Mouse (Mus musculus): ENCODE results near the gene Cnnm3. TPM values are rescaled to one million over a fixed set of nuclear protein-coding genes. Genes with fewer than 3 reads are reported as not detected.

Cnnm3 gene
- polyA plus RNA-seq, 1 experiment = 15.2 TPM

DNA sequence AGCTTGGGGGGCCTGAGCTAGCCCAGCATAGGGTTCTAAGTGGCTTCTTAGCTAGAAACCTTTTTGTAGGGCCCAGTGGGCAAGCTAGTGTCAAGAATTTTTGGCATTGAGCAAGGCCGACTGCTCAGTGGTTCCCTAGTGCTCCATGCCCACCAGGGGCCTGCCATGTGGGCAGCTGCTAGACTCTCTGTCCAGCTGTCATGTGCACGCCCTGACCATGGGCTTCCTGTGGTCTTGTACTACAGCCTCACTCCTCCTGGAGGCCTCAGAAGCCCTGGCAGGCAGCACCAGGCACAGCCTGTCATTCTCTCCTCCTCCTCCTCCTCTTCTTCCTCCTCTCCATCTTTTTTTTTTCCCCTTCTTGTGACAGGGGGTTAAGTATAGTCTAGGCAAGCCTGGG, 14.4 kb upstream of the Cnnm3 start:
- DNase-seq (ENCODE audit: low spot score) = no peak

DNA sequence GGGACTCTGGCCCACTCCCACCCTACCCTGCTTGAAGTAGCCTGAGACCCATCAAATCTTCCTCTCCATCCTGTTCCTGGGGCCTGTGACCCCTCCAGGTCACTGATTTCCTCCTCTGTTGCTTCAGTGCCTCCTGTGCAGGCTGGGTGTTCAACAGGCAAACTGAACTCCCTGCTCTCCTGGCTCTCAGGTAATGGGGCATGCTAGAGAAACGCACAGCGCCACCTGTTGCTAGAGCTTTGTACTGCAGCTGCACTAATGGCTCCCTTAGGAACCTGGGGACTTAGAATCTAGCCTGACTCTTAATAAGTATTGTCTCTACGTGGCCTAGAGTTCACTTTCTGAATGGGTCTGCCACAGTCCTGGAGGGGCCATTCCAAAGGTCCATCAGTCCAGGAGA, 10.4 kb upstream of the Cnnm3 start:
- peak; percentile 62 for DNase-seq (ENCODE audit: low spot score)

DNA sequence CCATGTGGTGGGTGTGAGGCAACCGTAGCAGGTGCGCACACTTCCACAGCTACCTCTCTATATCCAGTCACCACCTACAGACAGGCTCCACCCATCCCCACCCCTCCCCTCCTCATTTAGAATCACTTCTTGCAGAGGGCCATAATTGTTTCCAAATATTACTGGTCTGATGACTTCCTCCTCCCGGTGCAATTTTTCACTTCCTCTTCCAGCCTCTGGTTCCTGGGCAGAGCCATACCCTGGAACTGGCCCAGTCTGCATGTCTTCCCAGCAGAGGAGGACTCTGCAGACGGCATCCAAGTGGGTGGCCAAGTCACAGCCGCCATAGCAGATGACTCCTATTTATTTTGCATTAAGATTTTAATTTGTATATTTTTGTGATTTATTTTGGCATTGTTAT, 3.4 kb upstream of the Cnnm3 start:
- DNase-seq (ENCODE audit: low spot score) = no peak

DNA sequence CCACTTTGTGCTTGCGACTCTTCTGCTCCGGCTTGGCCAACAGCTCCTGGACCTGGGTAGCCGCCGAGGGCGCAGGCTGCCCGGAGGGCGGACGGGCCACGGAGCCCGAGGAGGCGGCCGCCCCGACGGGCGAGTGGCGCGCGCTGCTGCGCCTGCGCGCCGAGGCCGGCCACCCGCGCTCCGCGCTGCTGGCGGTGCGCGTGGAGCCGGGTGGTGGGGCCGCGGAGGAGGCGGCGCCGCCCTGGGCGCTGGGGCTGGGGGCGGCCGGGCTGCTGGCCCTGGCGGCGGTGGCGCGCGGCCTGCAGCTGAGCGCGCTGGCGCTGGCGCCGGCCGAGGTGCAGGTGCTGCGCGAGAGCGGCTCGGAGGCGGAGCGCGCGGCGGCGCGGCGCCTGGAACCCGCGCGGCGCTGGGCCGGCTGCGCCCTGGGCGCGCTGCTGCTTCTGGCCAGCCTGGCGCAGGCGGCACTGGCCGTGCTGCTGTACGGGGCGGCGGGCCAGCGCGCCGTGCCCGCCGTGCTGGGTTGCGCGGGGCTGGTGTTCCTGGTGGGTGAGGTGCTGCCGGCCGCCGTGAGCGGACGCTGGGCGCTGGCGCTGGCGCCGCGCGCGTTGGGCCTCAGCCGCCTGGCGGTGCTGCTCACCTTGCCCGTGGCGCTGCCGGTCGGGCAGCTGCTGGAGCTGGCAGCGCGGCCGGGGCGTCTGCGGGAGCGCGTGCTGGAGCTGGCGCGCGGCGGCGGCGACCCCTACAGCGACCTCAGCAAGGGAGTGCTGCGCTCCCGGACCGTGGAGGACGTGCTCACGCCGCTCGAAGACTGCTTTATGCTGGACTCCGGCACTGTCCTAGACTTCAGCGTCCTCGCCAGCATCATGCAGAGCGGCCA, 660 bp downstream of the Cnnm3 start:
- DNase-seq (ENCODE audit: low spot score) = peak; percentile 55

DNA sequence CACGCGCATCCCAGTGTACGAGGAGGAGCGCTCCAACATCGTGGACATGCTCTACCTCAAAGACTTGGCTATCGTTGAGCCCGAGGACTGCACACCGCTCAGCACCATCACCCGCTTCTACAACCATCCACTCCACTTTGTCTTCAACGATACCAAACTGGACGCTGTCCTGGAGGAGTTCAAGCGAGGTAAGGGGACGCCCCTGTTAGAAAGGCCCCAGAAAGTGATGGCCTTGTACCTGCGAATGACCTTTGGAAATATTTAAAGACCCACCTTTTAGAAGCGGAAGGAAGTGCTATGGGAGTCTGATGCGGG, 1.3 kb downstream of the Cnnm3 start:
- DNase-seq (ENCODE audit: low spot score) = no peak

DNA sequence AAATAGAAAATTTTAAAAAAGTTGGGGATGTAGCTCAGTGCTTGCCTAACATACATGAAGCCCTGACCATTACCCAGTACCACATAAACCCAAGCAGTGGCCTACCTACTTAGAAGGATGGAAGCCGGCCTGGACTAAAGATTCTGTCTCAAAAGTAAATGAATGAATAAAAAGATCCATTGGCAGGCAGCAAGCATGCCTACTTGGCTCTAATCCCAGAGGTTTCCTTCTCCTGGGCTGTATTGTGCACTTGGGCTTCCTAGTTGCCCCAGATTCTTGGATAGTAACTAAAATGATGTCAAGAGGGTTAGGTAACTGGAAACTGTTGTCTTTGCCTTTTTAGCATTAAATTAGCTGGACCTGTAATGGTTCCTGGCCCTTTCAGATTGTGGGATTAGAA, 1.6 kb downstream of the Cnnm3 start:
- no peak for DNase-seq (ENCODE audit: low spot score)

DNA sequence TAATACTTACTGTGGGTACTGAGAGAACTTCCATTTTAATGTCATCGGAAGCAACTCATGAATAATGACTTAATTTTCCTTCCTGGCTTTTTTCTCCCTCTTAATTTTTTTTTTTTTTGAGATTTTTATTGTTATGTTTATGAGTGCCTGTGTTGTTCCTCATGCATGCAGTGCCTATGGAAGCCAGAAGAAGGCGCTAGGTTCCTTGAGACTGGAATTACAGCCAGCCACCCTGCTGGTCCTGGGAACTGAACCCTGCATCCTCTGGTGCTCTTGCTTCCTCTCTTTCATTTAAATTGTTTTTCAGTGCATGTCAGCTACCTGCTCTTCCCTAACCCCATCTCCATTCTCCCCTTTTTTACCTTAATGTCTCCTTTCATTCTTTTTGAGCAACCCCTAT, 2.1 kb downstream of the Cnnm3 start:
- no peak for DNase-seq (ENCODE audit: low spot score)

DNA sequence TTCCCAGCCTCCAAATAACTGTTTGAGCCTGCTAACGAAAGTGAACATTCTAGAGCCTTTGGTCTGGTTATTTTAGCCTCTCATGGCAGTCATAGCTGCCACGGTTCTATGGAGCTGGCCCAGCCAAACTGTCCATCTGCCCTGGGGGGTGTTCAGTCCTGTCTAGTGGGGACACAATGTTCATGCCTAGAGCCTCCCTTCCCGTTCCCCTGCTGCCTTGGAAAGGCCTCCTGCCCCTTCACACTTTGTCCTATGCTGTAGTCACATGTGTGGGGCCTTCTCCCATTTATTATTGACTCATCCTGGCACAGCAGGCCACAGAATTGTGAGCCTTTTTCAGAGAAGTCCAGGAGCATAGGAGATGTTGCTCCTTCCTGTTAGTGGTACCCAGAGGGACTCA, 6.6 kb downstream of the Cnnm3 start:
- DNase-seq (ENCODE audit: low spot score) = no peak

DNA sequence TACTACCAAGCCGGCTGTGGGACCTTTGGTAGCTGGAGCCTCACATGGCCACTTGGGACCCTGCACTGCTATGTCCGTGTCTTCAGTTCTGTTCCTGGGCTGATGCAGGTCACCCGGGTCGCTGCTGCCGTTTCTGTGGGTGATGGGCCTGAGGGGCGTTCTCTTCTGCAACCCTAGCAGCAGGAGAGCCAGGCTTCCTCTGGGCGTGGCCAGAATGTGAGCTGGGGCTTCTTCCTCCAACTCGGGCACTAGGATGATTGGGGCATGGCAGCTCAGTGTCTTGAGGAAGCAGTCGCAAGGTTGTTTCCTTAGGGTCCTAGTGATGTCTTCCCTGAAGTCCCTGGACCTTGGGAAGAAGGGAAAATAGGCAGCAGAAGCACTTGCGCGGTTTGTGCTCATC, 8.0 kb downstream of the Cnnm3 start:
- DNase-seq (ENCODE audit: low spot score) = no peak

DNA sequence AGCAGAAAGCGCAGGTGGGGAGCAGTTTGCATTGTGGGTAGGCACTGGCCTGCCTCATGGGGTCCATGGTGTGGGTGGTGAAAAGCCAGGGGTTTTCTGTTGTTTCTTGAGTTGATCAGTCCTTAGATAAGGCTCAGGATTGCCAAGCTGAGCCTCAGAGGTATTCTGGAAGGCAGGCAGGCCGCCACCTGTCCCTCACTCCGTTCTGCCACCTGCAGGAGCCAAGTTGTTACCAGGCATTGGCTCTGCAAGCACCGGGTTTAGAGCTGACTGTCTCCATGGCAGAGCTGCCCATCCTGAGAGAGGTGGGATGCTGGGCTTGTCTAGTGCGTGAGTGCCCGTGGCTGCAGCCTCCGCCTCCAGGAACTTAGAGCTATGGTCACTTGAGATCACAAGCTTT, 10.5 kb downstream of the Cnnm3 start:
- DNase-seq (ENCODE audit: low spot score) = no peak

DNA sequence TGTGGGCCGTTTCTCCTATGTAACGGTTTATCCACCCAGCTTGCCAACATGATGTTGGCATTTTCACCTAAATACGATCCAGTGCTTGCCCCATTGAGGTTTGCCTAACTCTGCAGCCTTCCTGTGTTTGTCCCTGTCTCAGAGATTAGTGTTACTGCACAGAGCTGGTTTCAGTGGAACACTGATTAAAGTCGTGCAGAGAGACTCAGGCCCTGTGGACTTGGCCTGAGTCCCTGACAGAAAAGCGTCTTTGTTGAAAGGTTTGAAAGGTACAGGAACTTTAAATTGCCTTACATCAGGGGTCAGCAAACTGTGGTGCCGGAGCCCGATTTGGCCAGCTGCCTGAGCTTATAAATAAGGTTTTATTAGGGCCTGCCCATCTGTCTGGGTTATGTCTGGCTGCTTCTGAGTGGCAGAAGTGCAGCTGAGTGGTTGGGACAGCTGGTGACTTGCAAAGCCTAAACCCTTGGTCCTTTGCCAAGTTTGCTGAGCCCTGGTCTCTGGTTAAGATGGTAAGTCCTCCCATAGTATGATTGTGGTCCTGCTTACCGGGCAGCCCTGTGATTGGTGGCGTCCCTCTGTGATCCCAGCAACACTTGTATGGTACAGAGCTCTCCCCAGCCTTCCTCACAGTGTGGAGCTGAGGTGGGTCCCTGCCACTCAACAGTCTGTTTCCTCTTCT, 11.8 kb downstream of the Cnnm3 start:
- no peak for DNase-seq (ENCODE audit: low spot score)

DNA sequence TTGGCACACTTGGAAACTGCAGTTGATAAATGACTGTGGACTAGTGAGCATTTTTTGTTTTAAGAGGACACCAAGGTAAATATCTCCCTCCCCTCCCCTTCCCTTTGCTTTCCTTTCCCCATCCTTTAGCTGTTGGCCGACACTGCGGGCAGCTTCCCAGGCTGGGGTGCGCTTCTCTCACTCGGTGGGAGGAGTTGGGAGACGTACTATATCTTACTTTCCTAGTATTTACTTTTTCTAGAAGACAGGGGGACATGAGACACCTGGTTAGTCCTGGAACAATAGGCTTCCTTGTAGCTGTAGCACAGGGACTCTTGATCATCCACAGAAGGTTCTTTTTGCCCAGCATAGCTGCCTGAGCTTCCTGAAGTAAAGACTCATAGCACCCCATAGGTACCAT, 12.4 kb downstream of the Cnnm3 start:
- no peak for DNase-seq (ENCODE audit: low spot score)

DNA sequence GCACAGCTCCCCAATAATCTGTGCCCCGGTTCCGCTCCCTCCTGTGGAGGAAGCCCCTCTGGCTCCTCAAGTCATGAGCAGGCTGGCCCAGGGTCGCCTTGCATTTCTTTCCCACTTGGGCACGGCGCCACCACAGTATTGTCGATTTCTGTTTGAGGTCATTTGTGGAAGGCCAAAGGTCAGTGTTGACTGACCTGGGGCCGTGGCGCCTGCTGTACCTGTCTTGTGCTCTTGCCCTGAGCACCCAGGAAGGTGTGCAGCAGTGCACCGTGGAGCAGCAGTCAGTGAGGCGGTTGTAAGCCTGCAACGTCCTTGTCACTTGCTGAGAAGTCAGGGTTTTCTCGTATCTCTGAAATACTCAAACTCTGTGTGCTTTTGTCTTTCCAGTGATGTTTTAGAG, 14.1 kb downstream of the Cnnm3 start:
- DNase-seq (ENCODE audit: low spot score) = no peak

DNA sequence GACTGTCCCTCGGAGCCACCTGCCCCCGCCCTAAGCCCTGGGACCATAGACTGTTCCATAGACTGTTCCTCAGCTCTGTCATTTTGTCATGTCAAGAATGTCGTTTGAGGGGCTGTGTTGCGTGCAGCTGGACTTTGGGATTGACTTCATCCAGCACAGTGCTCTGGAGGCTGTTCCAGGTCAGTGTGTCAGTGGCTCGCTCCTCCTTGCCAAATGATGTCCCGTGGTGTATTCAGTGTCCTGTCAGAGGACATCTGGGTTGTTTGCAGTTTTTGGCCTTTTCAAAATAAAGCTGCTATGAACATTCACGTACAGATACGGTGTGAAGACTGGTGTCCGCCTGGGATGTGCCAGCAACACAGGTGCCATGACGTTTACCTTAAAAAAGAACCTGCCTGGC, 15.2 kb downstream of the Cnnm3 start:
- DNase-seq (ENCODE audit: low spot score) = no peak

DNA sequence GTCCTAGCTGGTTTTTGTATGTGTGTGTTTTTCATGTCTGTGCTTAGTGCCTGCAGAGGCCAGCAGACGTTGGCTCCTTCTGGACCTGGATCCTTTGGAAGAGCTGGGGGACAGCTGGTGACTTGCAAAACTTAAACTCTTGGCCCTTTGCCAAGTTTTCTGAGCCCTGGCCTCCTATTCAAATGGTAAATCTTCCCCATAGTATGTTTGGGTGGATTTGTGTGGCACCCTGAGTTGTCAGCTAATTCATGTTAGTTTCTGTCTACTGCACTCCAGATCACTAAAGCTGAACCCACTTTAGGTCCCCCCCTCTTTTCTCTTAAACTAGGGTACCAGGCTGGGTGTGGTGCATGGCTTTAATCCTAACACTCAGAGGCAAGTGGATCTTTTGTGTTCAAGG, 16.7 kb downstream of the Cnnm3 start:
- no peak for DNase-seq (ENCODE audit: low spot score)

DNA sequence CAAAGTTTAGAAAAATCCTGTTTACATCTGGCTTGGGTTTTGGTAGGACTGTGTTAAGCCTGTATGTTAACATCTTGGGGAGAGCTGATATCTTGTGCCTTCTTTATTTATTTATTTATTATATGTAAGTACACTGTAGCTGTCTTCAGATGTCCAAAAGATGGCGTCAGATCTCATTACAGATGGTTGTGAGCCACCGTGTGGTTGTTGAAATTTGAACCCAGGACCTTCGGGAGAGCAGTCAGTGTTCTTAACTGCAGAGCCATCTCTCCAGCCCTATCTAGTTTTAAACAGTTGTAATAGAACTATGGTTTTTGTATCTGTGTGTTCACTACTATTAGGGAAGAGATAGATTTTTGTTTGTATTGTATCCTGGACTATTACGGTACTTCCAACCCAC, 17.6 kb downstream of the Cnnm3 start:
- DNase-seq (ENCODE audit: low spot score) = no peak

DNA sequence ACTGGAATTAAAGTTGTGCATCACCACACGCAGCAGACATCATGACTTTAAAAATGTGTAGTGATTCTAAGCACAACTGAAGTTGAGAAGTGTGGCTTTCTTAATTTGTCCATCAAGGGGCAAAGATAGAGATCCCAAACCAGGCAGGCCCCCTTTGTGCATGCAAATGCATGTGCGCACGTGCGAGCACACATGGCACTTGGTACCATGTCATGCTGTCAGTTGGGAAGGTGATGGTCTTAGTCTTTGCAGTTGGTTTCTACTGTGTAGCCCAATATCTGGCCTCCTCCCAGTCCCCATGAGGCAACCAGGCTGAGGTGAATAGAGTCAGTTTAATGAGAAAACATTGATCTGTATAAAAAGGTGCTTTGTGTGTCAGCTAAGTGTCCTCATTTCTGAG, 18.2 kb downstream of the Cnnm3 start:
- DNase-seq (ENCODE audit: low spot score) = no peak

DNA sequence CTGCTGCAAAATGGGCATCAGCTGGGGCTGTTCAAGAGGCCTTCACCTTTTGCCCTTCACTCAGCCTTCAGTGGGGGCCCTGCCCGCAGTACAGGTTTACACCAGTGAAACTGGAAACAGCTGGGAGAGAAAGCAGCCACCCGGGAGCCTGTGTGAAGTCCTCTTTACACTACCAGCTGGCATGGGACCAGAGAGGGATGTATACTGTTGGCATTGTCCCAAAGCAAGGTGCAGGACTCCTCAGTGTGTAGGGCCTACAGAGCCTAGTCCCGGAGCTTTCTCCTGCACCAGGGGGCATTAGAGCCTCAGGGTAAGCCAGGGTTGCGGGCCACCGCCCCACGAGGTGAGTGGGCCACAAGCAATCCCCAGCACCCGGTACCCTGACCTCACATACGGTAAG, 18.8 kb downstream of the Cnnm3 start:
- DNase-seq (ENCODE audit: low spot score) = no peak

DNA sequence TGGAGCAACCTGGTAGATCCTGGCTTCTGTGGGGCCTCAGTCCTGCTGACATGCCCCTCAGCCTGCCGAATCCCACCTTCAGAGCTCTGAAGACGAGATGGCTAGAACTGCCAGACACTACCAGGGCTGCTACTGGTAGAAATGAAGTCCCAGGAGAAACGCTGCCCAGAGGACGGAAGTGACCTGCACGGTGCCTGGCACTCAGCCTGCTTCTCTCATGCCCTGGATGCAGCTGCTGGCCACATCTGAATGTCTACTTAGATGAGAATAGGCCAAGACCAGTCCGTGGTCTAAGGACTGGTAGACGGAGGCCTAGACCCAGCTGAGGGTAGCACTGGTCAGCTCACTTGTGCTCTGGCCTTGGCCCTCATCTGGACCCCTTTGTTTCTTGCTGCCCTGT, 19.3 kb downstream of the Cnnm3 start:
- DNase-seq (ENCODE audit: low spot score) = no peak

DNA sequence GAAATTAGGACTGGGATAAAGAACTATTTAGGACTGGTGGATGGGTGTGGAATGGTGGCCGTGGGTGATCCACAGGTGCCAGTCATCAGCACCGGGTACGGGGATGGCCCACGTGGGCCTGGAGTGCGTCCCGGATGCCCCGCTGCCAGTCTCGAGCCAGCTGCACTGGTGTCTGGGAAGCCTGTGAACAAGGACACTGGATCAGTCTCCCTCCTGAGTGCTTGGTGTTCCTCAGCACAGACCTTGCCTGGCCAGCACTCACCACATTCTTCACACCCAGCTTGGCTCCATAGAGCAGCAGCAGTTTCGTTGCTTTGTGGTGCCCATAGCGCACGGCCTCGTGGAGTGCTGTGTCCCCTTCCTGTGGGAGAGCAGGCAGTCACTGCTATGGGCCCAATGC, 19.8 kb downstream of the Cnnm3 start:
- no peak for DNase-seq (ENCODE audit: low spot score)

DNA sequence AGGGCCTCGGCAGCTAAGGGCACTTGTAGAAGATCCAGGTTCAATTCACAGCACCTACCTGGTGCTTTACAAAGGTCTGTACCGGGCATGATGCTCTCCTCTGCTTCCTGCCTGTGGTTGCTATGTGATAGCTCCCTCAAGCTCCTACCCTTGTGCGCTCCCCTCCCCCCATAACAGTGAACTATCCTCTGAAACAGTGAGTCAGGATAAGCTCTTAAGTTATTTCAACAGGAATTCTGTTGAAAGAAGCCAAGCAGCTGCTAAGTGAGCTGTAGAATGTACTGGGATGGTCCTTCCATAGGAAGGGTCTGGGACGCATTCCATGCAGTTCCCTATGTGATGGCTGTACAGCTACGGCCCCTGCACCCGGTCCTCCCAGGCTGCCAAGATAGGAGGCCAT, 21.9 kb downstream of the Cnnm3 start:
- no peak for DNase-seq (ENCODE audit: low spot score)

DNA sequence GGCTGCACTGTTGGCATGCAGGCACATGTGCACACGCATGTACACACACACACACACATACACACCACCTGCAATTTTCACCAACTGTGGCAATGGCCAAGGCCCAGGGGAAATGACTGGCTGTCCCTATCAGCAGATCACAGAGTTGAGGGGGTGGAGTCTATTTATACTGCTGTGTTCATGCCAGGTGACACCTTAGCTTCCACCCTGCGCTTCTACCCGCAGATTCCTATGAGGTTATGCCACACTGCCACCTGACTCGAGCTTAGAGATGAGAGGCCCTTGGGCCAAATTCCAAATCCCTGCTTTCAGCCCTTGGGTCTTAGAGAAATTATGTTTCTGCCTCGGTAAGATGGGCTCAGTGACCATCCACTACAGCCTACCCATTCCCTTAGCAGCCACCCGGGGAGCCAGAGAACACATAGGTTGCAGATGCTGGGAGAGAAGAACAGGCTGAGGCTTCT, 23.0 kb downstream of the Cnnm3 start:
- no peak for DNase-seq (ENCODE audit: low spot score)

All from urinary bladder, adult 2 months (tissue).